Mouse (Mus musculus) large intestine, adult 2 months (tissue): ENCODE data around the gene BC004004. TPM values are rescaled to one million over a fixed set of nuclear protein-coding genes. Genes with fewer than 3 reads are reported as not detected.
A peak's percentile ranks its signal among the peaks of the same experiment; 100 is the strongest.

Experiments used
- DNase-seq: peaks from one replicate; pipeline ENCODE4 v3.0.0-alpha.2; 2012; ENCODE audit warnings: low read depth, low spot score
- WGBS: fragments of 180-500 bp; shearing (Covaris S2); methylation state at CpG from one replicate; pipeline ENCODE4 v1.1.7; 2018; 5-methylcytosine and 5-hydroxymethylcytosine counted together
- polyA plus RNA-seq: library from polyadenylated mRNA; depleted of rRNA; stranded (reverse); fragments of >200 nt; gene quantifications from 2 replicates; pipeline ENCODE4 v1.2.3, GENCODE M21; 2012

BC004004 gene
- polyA plus RNA-seq, 1 experiment, result 75.5 TPM

- 66% methylated on average over 3 of the region's 3 CpGs for WGBS
- DNase-seq, result no peak
Measured at GRCm38 (mm10) chr17:29292996-29293395, 24.4 kb downstream of the BC004004 start.

GRCm38 (mm10) chr17:29293807-29294605, 25.4 kb downstream of the BC004004 start:
- DNase-seq, result peak; percentile 76
- WGBS, result 34% methylated on average over 9 of the region's 9 CpGs

GRCm38 (mm10) chr17:29295835-29296234, 27.2 kb downstream of the BC004004 start:
- DNase-seq, result no peak
- 58% methylated on average over 5 of the region's 5 CpGs for WGBS

- WGBS, result 73% methylated on average over 10 of the region's 10 CpGs
- DNase-seq, result no peak
Measured at GRCm38 (mm10) chr17:29297321-29297720, 28.7 kb downstream of the BC004004 start.

- DNase-seq, result no peak
- 80% methylated on average over 6 of the region's 6 CpGs for WGBS
Measured at GRCm38 (mm10) chr17:29297813-29298212, 29.2 kb downstream of the BC004004 start.

- 91% methylated on average over 4 of the region's 4 CpGs for WGBS
Measured at GRCm38 (mm10) chr17:29299282-29299681, 30.7 kb downstream of the BC004004 start.

GRCm38 (mm10) chr17:29300926-29301325, 32.3 kb downstream of the BC004004 start:
- 84% methylated on average over 7 of the region's 7 CpGs for WGBS
- no peak for DNase-seq

More at GRCm38 (mm10) chr17:29299282-29299681, 30.7 kb downstream of the BC004004 start:
- DNase-seq, result no peak

GRCm38 (mm10) chr17:29301421-29301820, 32.8 kb downstream of the BC004004 start:
- no peak for DNase-seq
- 94% methylated on average over 6 of the region's 6 CpGs for WGBS

- WGBS, result 83% methylated on average over 5 of the region's 5 CpGs
- DNase-seq, result no peak
Measured at GRCm38 (mm10) chr17:29302149-29302548, 33.6 kb downstream of the BC004004 start.

- WGBS, result 83% methylated on average over 3 of the region's 3 CpGs
- DNase-seq, result no peak
Measured at GRCm38 (mm10) chr17:29303087-29303486, 34.5 kb downstream of the BC004004 start.

- WGBS, result 59% methylated on average over 3 of the region's 3 CpGs
- no peak for DNase-seq
Measured at GRCm38 (mm10) chr17:29303856-29304255, 35.3 kb downstream of the BC004004 start.

GRCm38 (mm10) chr17:29304376-29305057, 35.9 kb downstream of the BC004004 start:
- 31% methylated on average over 13 of the region's 13 CpGs for WGBS

GRCm38 (mm10) chr17:29305058-29305806, 36.6 kb downstream of the BC004004 start:
- 30% methylated on average over 15 of the region's 15 CpGs for WGBS
- DNase-seq, result no peak

More at GRCm38 (mm10) chr17:29304376-29305057, 35.9 kb downstream of the BC004004 start:
- no peak for DNase-seq

- 67% methylated on average over 7 of the region's 7 CpGs for WGBS
- no peak for DNase-seq
Measured at GRCm38 (mm10) chr17:29305871-29306270, 37.3 kb downstream of the BC004004 start.

- 69% methylated on average over 21 of the region's 21 CpGs for WGBS
- DNase-seq, result no peak
Measured at GRCm38 (mm10) chr17:29310056-29310623, 41.6 kb downstream of the BC004004 start.

GRCm38 (mm10) chr17:29311602-29312001, 43.0 kb downstream of the BC004004 start:
- WGBS, result 91% methylated on average over 8 of the region's 8 CpGs
- DNase-seq, result no peak

GRCm38 (mm10) chr17:29312082-29312481, 43.5 kb downstream of the BC004004 start:
- 96% methylated on average over 2 of the region's 2 CpGs for WGBS
- DNase-seq, result no peak

- no peak for DNase-seq
Measured at GRCm38 (mm10) chr17:29313300-29313699, 44.7 kb downstream of the BC004004 start.

- 63% methylated on average over 9 of the region's 9 CpGs for WGBS
- no peak for DNase-seq
Measured at GRCm38 (mm10) chr17:29315672-29316465, 47.3 kb downstream of the BC004004 start.
